Mouse (Mus musculus): Measurements from ENCODE around the gene Tas2r107.

DNA sequence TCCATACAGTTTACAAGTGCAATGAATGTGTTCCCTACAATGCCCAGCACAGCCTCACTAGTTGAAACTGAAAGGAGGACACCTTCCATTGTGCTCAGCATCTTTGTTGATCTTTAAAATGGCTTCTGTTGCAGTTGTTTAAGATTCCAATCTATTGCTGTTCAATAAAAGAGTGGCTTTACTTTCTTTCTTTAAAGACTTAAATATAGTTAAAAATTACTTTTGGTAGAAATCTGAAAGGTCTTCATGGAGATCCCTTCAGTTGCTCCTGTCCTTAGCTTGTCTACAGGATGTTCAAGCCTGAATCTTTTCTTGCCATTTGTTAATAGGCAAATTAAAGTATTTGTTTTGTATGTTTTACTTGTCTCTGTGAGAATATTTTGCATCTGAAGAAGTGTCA, 30.0 kb upstream of the Tas2r107 start, which contains the start of gene Tas2r114:
- no peak for TF ChIP-seq CTCF (IDR thresholded peaks at IDR 0.05)
- TF ChIP-seq EP300 (IDR thresholded peaks at IDR 0.05), result no peak

Data from lung, postnatal 0 days (tissue).